Mouse (Mus musculus): ENCODE data around the gene Cdh23. TPM values are rescaled to one million over a fixed set of nuclear protein-coding genes. Genes with fewer than 3 reads are reported as not detected.

The Cdh23 gene
- polyA plus RNA-seq, 1 experiment = not detected

GRCm38 (mm10) chr10:60590241-60590640, 106.0 kb downstream of the Cdh23 start:
- H3K4me1 ChIP-seq (ENCODE audit: control insufficient read depth, insufficient read depth, low read length) = no peaks in the 10 kb centered on the region
- no peak for TF ChIP-seq POLR2A (IDR thresholded peaks at IDR 0.05; ENCODE audit: borderline replicate concordance, low read depth, low read length)
- no peak for TF ChIP-seq CTCF (IDR thresholded peaks at IDR 0.05; ENCODE audit: low read depth, low read length)

GRCm38 (mm10) chr10:60585691-60586090, 110.6 kb downstream of the Cdh23 start:
- no peak for TF ChIP-seq POLR2A (IDR thresholded peaks at IDR 0.05; ENCODE audit: borderline replicate concordance, low read depth, low read length)
- no peak for TF ChIP-seq CTCF (IDR thresholded peaks at IDR 0.05; ENCODE audit: low read depth, low read length)
- H3K4me1 ChIP-seq (ENCODE audit: control insufficient read depth, insufficient read depth, low read length) = no peaks in the 10 kb centered on the region

More at GRCm38 (mm10) chr10:60590241-60590640, 106.0 kb downstream of the Cdh23 start:
- Histone ChIP-seq H3K27ac (ENCODE audit: insufficient read depth, low read depth, low read length) (no peak overlapping the region), H3K4me3 (ENCODE audit: insufficient read depth, low read length) (no peak overlapping the region)

GRCm38 (mm10) chr10:60582956-60583355, 113.3 kb downstream of the Cdh23 start:
- H3K27ac ChIP-seq (ENCODE audit: insufficient read depth, low read depth, low read length) = no peak overlapping the region
- TF ChIP-seq POLR2A (IDR thresholded peaks at IDR 0.05; ENCODE audit: borderline replicate concordance, low read depth, low read length) (no peak), CTCF (IDR thresholded peaks at IDR 0.05; ENCODE audit: low read depth, low read length) (no peak)
- H3K4me1 ChIP-seq (ENCODE audit: control insufficient read depth, insufficient read depth, low read length) = no peaks in the 10 kb centered on the region
- H3K4me3 ChIP-seq (ENCODE audit: insufficient read depth, low read length) = no peak overlapping the region

More at GRCm38 (mm10) chr10:60585691-60586090, 110.6 kb downstream of the Cdh23 start:
- H3K27ac ChIP-seq (ENCODE audit: insufficient read depth, low read depth, low read length) = no peak overlapping the region
- H3K4me3 ChIP-seq (ENCODE audit: insufficient read depth, low read length) = no peak overlapping the region

GRCm38 (mm10) chr10:60580666-60581065, 115.6 kb downstream of the Cdh23 start:
- Histone ChIP-seq H3K27ac (ENCODE audit: insufficient read depth, low read depth, low read length) (no peak overlapping the region), H3K4me1 (ENCODE audit: control insufficient read depth, insufficient read depth, low read length) (no peaks in the 10 kb centered on the region), H3K4me3 (ENCODE audit: insufficient read depth, low read length) (no peak overlapping the region)
- TF ChIP-seq CTCF (IDR thresholded peaks at IDR 0.05; ENCODE audit: low read depth, low read length) (no peak), POLR2A (IDR thresholded peaks at IDR 0.05; ENCODE audit: borderline replicate concordance, low read depth, low read length) (no peak)

- H3K4me3 ChIP-seq (ENCODE audit: insufficient read depth, low read length) = no peak overlapping the region
- no peaks in the 10 kb centered on the region for H3K4me1 ChIP-seq (ENCODE audit: control insufficient read depth, insufficient read depth, low read length)
- TF ChIP-seq POLR2A (IDR thresholded peaks at IDR 0.05; ENCODE audit: borderline replicate concordance, low read depth, low read length) (no peak), CTCF (IDR thresholded peaks at IDR 0.05; ENCODE audit: low read depth, low read length) (no peak)
- no peak overlapping the region for H3K27ac ChIP-seq (ENCODE audit: insufficient read depth, low read depth, low read length)
Observed at GRCm38 (mm10) chr10:60578738-60579538, 117.4 kb downstream of the Cdh23 start.

GRCm38 (mm10) chr10:60577920-60578737, 118.2 kb downstream of the Cdh23 start:
- no peak overlapping the region for H3K4me3 ChIP-seq (ENCODE audit: insufficient read depth, low read length)
- H3K4me1 ChIP-seq (ENCODE audit: control insufficient read depth, insufficient read depth, low read length) = peaks cover 5% of the 10 kb centered on the region; the same call in 1 of the 2 replicates
- H3K27ac ChIP-seq (ENCODE audit: insufficient read depth, low read depth, low read length) = no peak overlapping the region
- TF ChIP-seq CTCF (IDR thresholded peaks at IDR 0.05; ENCODE audit: low read depth, low read length) = no peak
- TF ChIP-seq POLR2A (IDR thresholded peaks at IDR 0.05; ENCODE audit: borderline replicate concordance, low read depth, low read length) = no peak

- TF ChIP-seq POLR2A (IDR thresholded peaks at IDR 0.05; ENCODE audit: borderline replicate concordance, low read depth, low read length) (no peak), CTCF (IDR thresholded peaks at IDR 0.05; ENCODE audit: low read depth, low read length) (no peak)
- Histone ChIP-seq H3K4me3 (ENCODE audit: insufficient read depth, low read length) (no peak overlapping the region), H3K4me1 (ENCODE audit: control insufficient read depth, insufficient read depth, low read length) (peaks cover 5% of the 10 kb centered on the region; the same call in 1 of the 2 replicates), H3K27ac (ENCODE audit: insufficient read depth, low read depth, low read length) (no peak overlapping the region)
Observed at GRCm38 (mm10) chr10:60577125-60577919, 119.0 kb downstream of the Cdh23 start.

GRCm38 (mm10) chr10:60574851-60575250, 121.4 kb downstream of the Cdh23 start:
- TF ChIP-seq POLR2A (IDR thresholded peaks at IDR 0.05; ENCODE audit: borderline replicate concordance, low read depth, low read length) (no peak), CTCF (IDR thresholded peaks at IDR 0.05; ENCODE audit: low read depth, low read length) (no peak)
- peaks cover 8% of the 10 kb centered on the region; the same call in 1 of the 2 replicates for H3K4me1 ChIP-seq (ENCODE audit: control insufficient read depth, insufficient read depth, low read length)
- no peak overlapping the region for H3K4me3 ChIP-seq (ENCODE audit: insufficient read depth, low read length)
- H3K27ac ChIP-seq (ENCODE audit: insufficient read depth, low read depth, low read length) = no peak overlapping the region

GRCm38 (mm10) chr10:60571491-60571890, 124.8 kb downstream of the Cdh23 start:
- Histone ChIP-seq H3K4me3 (ENCODE audit: insufficient read depth, low read length) (no peak overlapping the region), H3K4me1 (ENCODE audit: control insufficient read depth, insufficient read depth, low read length) (peaks cover 24% of the 10 kb centered on the region), H3K27ac (ENCODE audit: insufficient read depth, low read depth, low read length) (no peak overlapping the region)
- no peak for TF ChIP-seq POLR2A (IDR thresholded peaks at IDR 0.05; ENCODE audit: borderline replicate concordance, low read depth, low read length)
- no peak for TF ChIP-seq CTCF (IDR thresholded peaks at IDR 0.05; ENCODE audit: low read depth, low read length)

Data from bone marrow macrophage, adult 2 months (primary cell).